Mouse (Mus musculus): ENCODE results near the gene Dhrs7.
"Not testable (repeated sequence)": the region's sequence is repeated elsewhere in the genome, so short reads cannot be mapped to it uniquely, and the experiment has no call there.

Dhrs7 gene

DNA sequence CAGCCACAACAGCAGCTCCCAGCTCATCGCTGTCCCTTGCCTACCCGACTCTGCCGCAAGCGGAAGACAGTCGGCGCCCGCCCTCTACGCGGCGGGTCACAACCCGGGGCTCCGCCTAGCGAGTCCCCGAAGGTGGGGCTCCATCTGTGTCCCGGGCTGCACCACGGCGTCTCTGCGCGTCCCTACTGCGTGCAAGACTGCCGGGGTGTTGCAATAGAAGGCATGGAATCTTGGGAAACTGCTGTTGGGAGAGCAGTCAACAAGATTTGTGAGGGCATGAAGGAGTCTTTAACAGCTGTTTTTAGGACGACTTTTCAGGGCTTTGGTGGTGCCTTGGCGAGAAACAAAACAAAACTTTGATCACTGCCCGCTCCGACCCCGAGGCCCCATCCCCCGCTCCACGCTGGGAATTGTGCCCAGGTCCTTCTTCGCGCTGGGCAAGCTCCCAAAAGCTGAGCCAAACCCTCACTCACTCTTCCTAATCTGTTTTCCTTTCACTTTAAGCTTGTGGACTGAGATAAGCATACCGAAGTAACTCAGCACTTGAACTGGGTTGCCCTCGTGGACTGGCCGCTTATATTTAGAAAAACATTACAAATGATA is at the start of gene Dhrs7:
Dhrs7 (minus strand) TSS at position 175 of the 603 bp plus-strand sequence.
- no peak for DNase-seq (ENCODE audit: low read depth, low spot score)

DNA sequence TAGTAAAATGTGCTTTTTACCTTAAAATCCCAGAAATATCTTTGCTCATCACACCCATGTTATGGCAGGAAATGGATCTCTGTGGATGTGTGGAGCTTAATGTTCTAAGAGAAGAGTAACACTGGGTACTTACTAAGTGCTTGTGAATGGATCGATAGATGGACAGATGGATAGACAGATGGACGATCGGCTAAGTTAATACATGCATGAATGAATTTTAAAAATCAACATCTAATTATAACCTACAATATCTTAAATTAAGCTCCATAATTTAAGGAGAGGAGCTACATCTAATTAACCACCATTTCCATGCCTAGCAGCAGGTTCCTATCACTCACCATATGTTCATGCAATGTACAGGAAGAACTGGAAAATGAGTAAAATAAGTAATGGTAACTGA is 45.3 kb upstream of the Dhrs7 start:
- no peak for DNase-seq (ENCODE audit: low read depth, low spot score)

DNA sequence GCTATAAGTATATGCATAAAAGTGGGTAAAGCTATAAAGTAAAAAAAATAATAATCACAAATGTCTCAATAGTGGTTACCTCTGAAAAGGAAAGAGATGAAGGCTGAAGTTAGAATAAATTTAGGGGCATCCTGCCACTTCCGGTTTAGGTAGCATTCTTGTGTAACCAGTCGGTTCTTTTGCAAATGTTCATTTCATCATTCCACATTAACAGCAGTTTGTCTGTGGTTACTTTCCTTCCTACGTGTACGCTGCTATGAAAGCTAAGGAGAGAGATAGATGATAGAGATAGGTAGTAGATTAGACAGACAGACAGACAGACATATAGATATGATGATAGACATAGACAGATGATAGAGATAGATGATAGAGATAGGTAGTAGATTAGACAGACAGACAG is 39.4 kb upstream of the Dhrs7 start:
- no peak for DNase-seq (ENCODE audit: low read depth, low spot score)

DNA sequence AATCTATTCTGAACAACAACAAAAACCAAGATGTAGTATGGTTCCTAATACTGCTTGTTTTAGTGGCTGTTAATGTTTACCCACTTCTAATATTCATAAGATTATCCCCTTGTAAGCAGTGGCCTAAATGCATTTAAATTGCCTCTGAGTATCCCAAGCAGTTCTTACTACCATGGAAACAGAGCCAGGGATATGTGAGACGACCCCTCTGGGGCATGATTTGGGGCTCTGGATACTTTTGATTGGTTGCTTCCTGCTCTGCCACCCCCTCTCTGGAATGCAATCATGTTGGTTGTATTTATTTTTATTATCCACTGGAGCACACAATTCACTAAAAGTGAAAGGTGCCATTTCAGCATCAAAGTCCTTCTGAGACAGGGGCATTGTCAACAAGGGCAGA is 35.3 kb upstream of the Dhrs7 start:
- no peak for DNase-seq (ENCODE audit: low read depth, low spot score)

DNA sequence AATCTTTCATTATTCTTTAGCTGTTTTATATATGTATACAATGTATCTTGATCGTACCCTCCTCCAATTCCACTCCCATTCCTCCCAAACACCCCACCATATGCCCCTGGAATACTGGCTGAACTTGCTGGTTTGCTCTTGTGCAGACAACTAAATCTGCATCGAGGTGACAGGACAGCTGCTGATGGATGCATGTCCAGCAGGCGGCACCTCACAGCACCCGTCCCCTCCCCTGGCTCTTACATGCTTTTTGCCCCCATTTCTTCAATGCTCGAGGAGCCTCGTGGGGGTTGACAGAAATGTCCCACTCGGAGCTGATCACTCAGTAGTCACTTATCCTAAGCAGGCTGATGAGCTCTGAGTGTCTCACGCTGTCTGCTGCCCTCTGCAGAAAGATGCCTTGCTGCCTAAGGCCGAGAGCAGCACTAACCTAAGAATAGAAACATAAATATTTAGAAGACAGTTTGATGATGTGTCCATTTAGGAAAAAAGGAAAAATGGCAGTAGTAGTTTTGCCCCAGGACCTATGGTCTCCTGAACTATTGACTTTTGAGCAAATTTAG is 30.3 kb upstream of the Dhrs7 start:
- no peak for DNase-seq (ENCODE audit: low read depth, low spot score)

DNA sequence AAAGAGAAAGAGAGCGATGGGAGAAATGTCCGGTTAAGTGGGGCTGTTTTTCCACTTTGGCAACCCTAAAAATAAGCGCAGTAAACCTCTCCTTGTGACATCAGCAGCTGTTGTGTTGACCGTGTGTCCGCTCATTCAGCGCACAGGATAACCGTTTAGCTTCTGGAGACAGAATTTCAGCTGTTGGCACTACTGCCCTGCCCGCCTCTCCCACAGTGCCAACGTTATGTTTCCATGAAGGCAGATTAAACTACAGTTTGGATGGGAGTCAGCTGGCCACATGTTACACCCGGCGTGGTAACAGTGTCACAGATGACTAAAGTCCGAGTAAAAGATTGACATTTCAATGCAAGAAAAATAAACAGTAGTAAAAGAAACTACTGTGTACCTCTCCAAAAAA is 29.7 kb upstream of the Dhrs7 start:
- no peak for DNase-seq (ENCODE audit: low read depth, low spot score)

DNA sequence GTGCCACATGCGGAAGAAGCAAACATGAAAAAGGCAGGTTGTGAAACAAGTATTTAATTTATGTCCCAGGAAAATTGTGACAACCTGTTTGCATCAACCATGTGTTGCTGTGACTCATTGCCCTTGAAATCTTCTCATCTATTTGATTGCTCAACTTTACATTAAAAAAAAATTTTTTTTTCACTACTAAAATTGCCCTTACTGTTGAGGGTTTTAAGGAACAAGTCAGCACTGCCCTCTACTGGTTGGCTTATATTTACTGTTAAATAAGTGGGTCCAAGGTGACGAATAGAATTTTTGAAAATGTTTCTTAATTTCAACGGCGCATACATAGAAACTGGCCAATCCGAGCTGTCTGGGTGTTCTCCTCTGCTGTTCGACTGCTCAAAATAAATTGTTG is 29.2 kb upstream of the Dhrs7 start:
- no peak for DNase-seq (ENCODE audit: low read depth, low spot score)

DNA sequence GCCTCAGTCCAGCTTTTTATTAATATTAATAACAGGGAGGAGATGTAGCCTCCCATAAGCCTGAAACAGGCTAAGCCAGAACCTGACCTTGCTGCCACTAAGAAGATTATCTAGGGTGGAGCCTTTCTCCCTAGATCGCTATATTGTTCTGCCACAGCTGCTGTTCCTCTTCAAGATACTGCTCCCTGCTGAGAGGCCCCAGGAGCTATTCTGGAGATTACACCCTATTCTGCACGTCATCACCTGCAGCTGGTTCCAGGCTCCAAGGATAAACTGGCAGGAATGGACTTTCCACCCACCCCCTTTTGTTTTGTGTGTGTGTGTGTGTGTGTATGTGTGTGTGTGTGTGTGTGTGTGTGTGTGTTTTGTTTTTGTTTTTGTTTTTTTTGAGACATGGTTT is 23.6 kb upstream of the Dhrs7 start:
- DNase-seq (ENCODE audit: low read depth, low spot score), result not testable (repeated sequence)

DNA sequence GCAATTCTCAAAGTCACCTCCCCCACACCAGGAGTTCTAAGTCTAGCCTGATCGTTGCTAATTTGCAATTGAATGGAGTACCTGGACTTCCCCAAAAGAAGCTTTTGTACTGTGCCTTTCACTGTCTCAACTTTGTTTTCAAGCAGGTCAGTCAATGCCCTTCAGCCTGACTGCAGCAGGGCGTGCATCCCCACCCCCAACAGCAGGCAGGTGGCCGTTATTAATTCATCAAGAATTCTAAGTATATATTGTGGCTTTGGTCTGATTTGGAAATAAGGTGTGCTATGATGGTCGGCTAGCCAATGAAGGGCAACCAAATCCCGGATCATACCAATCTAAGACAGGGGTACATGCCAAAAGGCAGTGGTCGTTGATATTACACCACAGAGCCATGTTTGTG is 23.0 kb upstream of the Dhrs7 start:
- DNase-seq (ENCODE audit: low read depth, low spot score), result not testable (repeated sequence)

DNA sequence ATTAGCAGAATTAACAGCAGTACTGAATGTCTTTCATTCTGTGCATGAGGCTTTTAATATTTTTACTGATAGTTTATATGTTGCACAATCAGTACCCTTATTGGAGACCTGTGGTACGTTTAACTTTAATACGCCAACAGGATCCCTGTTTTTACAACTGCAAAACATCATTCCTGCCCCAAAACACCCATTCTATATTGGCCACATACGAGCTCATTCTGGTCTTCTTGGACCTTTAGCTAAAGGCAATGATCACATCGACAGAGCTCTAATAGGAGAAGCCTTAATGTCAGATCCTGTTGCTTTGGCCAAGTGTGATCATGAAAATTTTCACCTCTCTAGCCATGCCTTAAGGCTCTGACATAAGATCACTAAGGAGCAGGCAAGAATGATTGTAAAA is 21.9 kb upstream of the Dhrs7 start:
- DNase-seq (ENCODE audit: low read depth, low spot score), result not testable (repeated sequence)

DNA sequence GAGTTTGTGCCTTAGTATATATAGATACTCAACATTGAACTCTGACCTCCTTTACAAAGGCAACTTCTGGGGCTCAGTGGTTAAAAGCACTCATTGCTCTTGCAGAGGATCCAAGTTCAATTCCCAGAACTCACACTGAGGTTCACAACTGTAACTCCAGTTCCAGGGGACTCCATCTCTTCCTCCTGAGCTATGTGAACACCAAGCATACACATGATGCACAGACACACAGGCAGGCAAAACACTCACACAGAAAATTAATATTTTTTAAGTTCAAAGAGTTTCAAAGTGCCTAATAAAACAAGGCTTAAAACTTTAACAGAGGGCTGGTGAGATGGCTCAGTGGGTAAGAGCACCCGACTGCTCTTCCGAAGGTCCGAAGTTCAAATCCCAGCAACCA is 18.9 kb upstream of the Dhrs7 start:
- no peak for DNase-seq (ENCODE audit: low read depth, low spot score)

DNA sequence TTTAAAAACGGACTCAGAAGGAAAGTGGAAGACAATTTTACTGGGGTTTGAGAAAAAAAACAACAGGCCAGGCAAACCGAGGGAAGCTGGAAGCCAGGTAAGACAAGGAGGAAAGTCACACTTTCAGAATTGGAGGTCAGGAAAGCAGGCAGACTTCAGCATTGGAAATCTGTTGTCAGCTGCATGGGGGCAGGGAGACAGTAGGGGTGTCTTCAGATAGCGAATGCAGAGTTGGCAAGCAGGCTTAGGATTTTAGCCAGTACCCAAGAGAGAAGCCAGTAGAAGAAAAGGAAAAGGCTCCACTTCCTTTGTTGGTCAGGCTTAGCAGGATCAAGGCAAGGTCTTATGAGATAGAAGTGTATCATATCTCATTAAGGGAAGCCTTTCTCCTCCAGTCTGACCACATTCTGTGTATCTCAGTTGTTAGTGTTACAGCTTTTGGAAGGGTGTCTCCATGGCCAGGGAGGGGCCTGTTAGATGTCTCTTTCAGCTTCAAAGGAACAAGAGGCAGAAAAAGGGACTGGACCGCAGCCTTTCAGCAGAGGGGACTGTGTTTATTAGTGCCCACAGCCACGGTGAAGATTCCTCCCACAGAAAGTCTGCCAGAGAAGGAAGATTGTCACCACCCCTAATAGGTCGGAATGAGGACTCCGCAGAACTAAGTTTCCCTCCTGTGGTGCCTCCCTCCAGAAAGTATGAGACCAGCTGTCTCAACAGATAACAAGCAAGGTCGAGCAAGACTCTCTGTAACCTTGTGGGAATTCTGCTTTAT is 18.0 kb upstream of the Dhrs7 start:
- no peak for DNase-seq (ENCODE audit: low read depth, low spot score)

DNA sequence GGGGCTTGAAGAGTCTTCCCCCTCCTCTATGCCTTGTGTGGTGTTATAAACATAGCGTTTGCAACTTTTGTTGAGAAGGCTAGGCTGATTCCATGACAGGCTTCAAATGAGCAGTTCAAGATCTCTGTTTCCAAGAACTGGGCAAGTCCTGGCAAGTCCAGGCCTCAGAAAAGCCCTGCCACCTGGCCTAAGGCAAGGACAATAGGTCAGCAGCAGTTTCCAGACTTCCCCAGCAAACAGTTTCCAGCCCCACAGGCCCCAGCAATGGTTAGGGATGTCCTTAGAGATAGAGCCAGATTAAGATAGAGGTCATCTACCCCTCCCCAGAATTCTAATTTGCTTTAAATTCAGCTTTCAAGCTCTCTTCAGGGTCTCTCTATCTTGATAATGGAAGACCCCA is 17.2 kb upstream of the Dhrs7 start:
- no peak for DNase-seq (ENCODE audit: low read depth, low spot score)

DNA sequence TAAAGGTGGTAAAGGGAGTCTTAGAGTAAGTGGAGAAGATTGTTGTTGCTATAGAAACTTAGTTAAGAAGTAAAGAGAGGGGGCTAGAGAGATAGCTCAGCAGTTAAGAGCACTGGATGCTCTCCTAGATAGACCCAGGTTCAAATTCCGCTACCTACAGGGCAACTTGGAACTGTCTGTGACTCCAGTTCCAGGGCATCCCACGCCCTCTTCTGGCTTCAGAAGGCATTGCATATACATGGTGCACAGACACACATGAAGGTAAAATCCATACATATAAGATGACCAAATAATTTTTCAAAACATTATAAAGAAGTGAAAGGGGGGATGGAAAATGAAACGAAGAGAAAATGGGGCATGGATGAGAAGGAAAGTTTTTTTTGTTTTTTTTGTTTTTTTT is 14.9 kb upstream of the Dhrs7 start:
- no peak for DNase-seq (ENCODE audit: low read depth, low spot score)

DNA sequence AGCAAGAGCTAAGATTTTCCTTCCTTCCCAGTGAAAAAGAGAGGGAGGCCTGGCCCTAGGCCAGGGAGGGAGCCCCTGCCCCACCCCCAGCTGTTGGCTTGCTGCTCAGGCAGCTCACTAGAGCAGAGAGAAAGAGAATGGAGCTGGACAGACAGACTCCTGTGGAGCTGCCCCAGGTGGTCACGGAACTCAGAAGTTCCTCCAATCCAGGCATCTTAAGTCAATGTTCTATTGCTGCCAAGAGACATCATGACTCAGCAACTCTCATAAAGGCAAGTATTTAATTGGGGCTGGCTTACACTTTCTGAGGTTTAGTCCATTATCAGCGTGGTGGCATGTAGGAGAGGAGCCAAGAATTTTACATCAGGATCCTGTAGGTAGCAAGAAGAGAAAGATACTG is 10.1 kb upstream of the Dhrs7 start:
- DNase-seq (ENCODE audit: low read depth, low spot score), result no peak

DNA sequence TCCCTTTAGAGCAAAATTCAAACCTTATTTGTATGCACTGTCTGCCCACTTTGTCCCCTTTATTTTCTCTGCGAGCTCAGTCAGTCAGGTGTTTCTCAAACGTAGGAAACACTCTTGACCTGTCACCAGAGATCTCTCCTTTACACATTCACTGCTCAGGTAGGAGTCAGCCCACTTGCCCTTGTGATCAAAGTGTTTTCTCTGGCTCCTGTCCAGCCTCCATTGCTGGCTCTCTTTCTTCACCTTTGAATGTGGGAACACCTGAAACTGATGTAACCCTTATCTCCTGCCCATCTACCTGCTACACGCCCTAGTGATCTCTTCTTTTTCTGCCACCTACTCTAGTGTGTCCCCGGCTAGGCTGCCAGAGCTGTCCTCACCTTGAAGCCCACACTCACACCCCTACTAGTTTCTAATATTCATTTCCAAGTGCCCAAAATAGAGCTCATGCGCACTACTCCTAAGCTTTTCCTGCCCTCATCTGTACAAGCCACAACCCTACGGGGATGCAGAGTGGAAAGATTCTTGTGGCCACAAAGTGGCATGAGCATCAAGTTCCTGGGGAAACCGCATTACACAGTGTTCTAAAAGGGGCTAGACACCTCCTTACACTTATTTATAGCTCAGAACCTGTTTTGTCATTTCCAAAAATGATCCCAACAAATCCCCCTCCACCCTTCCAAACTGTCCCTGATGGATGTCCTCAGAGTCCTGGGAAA is 9.5 kb upstream of the Dhrs7 start:
- no peak for DNase-seq (ENCODE audit: low read depth, low spot score)

DNA sequence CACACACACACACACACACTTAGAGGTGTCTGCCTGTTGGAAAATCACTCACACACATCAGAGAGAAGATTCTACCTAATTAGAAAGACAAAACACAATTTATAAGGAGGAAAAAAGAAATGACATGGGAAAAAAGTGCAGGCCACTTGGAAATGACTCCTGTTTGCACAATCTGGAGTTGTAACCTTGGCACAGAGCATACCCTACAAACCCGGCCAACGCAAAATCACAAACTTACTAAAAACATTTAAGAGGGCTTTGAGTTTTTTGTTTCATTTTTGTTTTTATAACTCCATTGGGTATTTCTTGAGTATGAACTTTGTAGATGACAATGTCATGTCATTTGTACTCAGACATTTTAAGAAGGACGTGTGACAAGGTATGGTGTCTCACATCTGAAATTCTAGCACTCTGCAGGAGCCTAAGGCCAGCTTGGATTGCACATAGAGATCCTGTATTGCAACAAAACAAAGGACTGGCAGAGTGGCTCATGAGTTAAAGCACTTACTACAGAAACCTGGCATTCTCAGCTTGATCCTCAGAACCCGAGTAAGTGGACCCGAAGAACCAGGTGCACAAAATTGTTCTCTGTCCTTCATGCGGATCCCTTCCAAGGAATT is 6.9 kb upstream of the Dhrs7 start:
- DNase-seq (ENCODE audit: low read depth, low spot score), result no peak

DNA sequence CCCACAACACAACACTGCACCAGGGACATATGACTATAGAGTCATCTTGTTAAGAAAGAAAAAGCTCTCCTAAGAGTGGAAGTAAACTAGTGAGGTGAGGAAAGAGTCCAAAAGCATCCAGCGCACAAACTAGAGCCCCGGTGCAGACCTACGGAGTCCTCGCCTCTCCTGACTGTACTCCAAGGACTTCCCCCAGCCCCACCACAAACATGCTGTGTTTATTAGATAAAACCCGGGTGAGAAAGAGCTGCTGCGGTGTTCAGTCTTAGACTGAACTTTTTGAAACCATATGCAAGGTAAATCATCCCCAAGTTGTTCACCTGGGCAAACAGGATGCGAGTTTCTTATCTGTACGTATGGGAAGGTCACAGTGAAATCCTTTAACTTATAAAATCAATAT is 6.2 kb upstream of the Dhrs7 start:
- no peak for DNase-seq (ENCODE audit: low read depth, low spot score)

DNA sequence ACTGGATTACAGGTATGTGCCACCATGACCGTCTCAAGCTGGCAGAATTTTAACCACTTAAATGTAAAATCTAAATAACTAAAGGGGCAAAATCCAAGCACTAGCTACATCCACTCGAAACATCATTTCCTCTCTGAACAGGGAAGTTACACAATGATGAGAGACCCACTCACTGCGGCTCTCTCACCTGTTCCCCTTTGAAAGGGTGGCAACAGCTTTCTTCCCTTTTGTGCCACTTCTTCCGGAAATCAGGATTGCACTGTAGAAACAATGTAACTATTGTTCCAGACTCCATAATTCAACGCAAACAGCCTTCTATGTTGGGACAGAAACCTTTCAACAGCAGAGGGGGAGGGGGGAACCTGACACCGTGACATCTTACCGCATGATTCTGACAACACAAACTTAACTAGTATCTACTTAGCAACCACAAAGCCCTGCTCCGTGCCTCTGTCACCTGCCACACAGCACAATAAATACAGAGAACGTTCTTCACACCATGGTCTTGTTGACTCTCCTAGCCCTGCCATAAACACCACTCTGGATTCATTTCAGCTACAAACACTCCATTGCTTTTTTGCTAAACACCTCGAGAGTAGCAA is 3.3 kb upstream of the Dhrs7 start:
- DNase-seq (ENCODE audit: low read depth, low spot score), result no peak

DNA sequence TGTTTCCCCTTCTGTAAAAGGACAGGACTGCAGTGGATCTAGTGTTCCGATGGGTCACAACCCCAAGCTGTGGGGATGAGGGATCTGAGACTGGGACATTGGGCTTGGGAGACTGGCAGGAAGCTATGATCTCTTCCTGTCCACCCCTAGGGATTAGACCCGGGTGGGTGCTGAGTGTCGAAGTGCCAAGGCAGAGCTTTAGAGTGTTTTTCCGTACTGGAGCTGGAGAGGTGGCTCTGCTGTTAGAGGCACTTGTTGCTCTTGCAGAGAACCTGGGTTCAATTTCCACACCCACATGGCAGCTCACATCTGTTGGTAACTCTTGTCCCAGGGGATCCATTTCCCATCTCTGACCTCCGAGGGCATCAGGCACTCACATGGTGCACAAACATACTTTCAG is 1.3 kb upstream of the Dhrs7 start:
- no peak for DNase-seq (ENCODE audit: low read depth, low spot score)

DNA sequence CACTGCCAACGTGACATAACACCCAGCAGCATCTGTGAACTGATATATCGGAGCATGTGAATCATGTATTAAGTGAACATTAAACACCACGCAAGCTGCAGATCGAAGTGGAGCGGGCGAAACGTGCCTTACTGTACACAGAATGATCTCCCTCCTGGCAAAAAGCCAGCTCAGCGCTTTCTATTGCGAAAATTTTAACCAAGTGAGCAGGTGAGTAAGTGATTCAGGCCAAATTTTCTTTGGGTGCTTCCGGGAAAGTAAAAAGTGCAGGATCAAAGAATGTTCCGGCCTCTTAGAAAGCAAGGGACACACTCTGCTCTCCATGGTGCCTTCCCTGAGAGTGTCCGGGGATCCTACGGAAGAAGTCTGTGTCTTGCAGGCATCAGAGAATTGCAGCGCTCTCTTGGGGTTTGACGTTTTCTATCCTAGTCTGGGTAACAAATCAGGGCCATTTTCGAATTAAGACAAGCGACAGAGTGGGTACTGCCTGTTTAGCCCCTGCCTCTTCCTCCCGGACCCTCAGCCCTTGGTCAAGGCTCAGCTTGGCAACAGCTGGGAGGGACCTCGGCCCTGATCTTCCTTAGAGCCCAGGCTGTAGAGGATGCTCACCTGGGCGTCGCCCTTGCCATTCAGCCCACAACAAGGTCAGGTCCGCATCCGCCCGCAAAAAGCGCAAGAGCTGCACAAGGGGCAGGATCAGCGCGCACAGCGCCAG is 532 bp downstream of the Dhrs7 start:
- no peak for DNase-seq (ENCODE audit: low read depth, low spot score)
